Mouse (Mus musculus): ENCODE measurements around the gene T. TPM values are rescaled to one million over a fixed set of nuclear protein-coding genes. Genes with fewer than 3 reads are reported as not detected.

T gene
- polyA plus RNA-seq, 1 experiment from 2014 or later = 0.36 TPM

DNA sequence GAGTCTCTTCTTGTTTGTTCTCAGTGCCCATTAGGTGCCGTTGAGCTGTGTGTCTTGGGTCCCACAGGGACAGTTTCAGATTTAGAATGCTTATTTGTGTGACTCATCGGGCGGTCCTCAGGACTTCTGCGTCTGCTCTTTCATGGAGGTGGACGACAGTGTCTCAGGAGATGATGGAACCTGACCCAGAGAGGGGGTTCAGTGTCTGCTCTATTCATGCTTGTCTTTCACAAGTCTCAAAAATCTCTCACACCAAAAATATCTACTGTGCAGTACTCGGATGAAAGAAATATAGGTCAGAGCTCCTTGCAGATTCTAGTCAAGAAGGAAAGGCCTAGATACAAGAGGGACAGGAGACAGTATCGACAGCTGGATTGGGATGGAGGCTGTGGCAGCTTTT is 48.7 kb downstream of the T start:
- no peak overlapping the region for H3K27ac ChIP-seq
- H3K36me3 ChIP-seq = no peaks in the 10 kb centered on the region
- no peaks in the 10 kb centered on the region for H3K27me3 ChIP-seq
- no peaks in the 10 kb centered on the region for H3K4me1 ChIP-seq
- H3K9ac ChIP-seq = no peak overlapping the region
- no peak overlapping the region for H3K4me3 ChIP-seq
- WGBS = 82% methylated on average over 7 of the region's 7 CpGs
- no peaks in the 10 kb centered on the region for H3K9me3 ChIP-seq (replicated peaks)
- ATAC-seq (ENCODE audit: low FRiP score) = no peak
- no peak overlapping the region for H3K4me2 ChIP-seq (replicated peaks)

DNA sequence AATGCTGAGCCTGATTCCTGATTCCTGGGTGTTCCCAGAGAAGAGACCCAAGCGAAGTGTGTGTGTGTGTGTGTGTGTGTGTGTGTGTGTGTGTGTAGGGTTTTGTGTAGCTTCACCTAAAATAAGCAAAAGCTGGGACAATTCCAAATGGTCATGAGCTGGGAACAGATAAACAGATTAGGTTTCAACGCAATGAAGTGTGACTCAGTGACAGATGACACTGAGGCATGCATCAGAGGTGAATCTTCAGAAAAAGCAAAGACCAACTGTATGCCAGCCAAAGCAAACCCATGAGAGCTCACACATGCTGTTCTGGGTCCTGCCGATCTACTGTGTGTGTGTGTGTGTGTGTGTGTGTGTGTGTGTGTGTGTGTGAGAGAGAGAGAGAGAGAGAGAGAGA is 50.0 kb downstream of the T start:
- no peak overlapping the region for H3K27ac ChIP-seq
- H3K9ac ChIP-seq = no peak overlapping the region
- no peaks in the 10 kb centered on the region for H3K36me3 ChIP-seq
- no peak for ATAC-seq (ENCODE audit: low FRiP score)
- H3K9me3 ChIP-seq (replicated peaks) = no peaks in the 10 kb centered on the region
- no peaks in the 10 kb centered on the region for H3K4me1 ChIP-seq
- no peak overlapping the region for H3K4me2 ChIP-seq (replicated peaks)
- 70% methylated on average over 3 of the region's 3 CpGs for WGBS
- no peak overlapping the region for H3K4me3 ChIP-seq
- no peaks in the 10 kb centered on the region for H3K27me3 ChIP-seq

DNA sequence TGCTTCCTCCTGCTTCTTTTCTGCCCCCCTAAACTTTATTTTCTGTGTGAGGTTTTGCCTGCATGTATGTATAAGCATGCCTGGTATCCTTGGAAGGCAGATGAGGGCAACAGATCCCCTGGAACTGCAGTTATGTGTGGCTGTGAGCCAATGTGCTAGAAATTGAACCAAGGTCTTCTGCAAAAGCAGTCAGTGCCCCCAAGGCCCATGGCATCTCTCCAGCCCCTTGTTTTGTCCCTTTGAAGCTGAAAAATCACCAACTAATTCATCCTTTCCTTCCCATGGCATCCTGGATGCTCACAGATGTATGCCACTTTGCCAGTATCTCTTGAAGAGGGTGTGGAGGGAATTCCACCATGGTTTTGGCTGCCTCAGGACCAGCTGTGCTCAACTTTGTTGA is 50.9 kb downstream of the T start:
- Histone ChIP-seq H3K36me3 (no peaks in the 10 kb centered on the region), H3K4me3 (no peak overlapping the region), H3K9me3 (replicated peaks) (no peaks in the 10 kb centered on the region), H3K4me1 (no peaks in the 10 kb centered on the region), H3K27ac (no peak overlapping the region), H3K27me3 (no peaks in the 10 kb centered on the region), H3K4me2 (replicated peaks) (no peak overlapping the region), H3K9ac (no peak overlapping the region)
- no peak for ATAC-seq (ENCODE audit: low FRiP score)

DNA sequence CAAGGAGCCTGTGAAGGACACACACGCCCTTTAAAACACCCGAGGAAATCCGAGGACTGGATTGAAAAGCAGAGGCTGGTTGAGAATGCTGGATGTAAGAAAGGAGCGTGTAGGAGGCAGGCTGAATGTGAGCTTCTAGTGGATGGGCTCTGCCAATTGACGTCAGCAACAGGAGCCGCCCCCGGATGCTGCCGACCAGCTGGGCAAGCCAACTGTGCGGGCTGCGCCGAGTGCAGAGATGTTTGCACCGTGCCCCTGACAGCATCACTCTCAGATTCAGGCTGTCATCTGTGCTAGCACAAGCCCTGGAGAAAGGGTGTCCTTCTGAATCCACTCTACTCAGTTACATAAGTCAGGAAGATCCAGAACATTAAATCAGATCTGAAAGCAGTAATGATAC is 53.6 kb downstream of the T start:
- H3K4me2 ChIP-seq (replicated peaks) = no peak overlapping the region
- no peak overlapping the region for H3K27ac ChIP-seq
- H3K9ac ChIP-seq = no peak overlapping the region
- no peak overlapping the region for H3K4me3 ChIP-seq
- H3K27me3 ChIP-seq = no peaks in the 10 kb centered on the region
- H3K9me3 ChIP-seq (replicated peaks) = no peaks in the 10 kb centered on the region
- ATAC-seq (ENCODE audit: low FRiP score) = no peak
- H3K36me3 ChIP-seq = no peaks in the 10 kb centered on the region
- H3K4me1 ChIP-seq = no peaks in the 10 kb centered on the region
- WGBS = 67% methylated on average over 12 of the region's 12 CpGs

DNA sequence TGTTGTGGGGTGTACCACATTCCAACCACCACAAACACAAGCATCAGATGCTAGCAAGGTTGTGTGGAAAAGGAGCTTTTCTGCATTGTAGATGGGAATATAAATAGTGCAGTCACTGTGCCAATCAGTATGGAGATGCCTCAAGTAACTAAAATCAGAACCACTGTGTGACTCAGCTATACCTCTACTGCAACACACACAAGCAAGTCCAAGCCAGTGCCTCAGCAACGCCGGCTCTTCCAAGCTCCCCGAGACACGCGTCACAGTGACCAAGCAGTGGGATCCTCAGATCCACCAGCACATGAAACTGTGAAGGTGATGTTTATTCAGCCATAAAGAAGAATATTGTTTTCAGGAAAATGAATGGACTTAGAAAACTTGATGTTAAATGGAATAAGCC is 56.7 kb downstream of the T start:
- no peak overlapping the region for H3K4me3 ChIP-seq
- no peaks in the 10 kb centered on the region for H3K36me3 ChIP-seq
- H3K9ac ChIP-seq = no peak overlapping the region
- H3K9me3 ChIP-seq (replicated peaks) = no peaks in the 10 kb centered on the region
- H3K27ac ChIP-seq = no peak overlapping the region
- no peak for ATAC-seq (ENCODE audit: low FRiP score)
- 86% methylated on average over 5 of the region's 5 CpGs for WGBS
- H3K4me1 ChIP-seq = no peaks in the 10 kb centered on the region
- no peak overlapping the region for H3K4me2 ChIP-seq (replicated peaks)
- no peaks in the 10 kb centered on the region for H3K27me3 ChIP-seq

Other genes starting within 250 kb of the T start
- not detected in 2 replicates for gene Ccr6, start 198.4 kb upstream of the T start, polyA plus RNA-seq (2016; fragmentation: Nextera tagmentation; extraction: Ambion mirVana)
- 134 and 138 TPM in 2 replicates for gene Mpc1, start 151.5 kb upstream of the T start, polyA plus RNA-seq (2016; fragmentation: Nextera tagmentation; extraction: Ambion mirVana)
- gene Sft2d1, start 123.3 kb upstream of the T start, polyA plus RNA-seq (2016; fragmentation: Nextera tagmentation; extraction: Ambion mirVana) = 109 and 112 TPM in 2 replicates
- 4.3 and 4.5 TPM in 2 replicates for gene Prr18, start 97.0 kb upstream of the T start, polyA plus RNA-seq (2016; fragmentation: Nextera tagmentation; extraction: Ambion mirVana)
- gene T2, start 78.4 kb upstream of the T start, polyA plus RNA-seq (2016; fragmentation: Nextera tagmentation; extraction: Ambion mirVana) = 0.77 and 0.96 TPM in 2 replicates
- gene Pde10a, start 90.9 kb downstream of the T start, polyA plus RNA-seq (2016; fragmentation: Nextera tagmentation; extraction: Ambion mirVana) = 12.4 and 13.9 TPM in 2 replicates
- not detected in 2 replicates for gene Gm17087, start 132.5 kb downstream of the T start, polyA plus RNA-seq (2016; fragmentation: Nextera tagmentation; extraction: Ambion mirVana)

All from hindbrain, embryonic 12.5 days (tissue).